Mouse (Mus musculus) macrophage (primary cell): ENCODE data around the gene Cnr2. TPM values are rescaled to one million over a fixed set of nuclear protein-coding genes. Genes with fewer than 3 reads are reported as not detected.

ENCODE experiments used
- H3K27ac ChIP-seq: fragments of 350-480 bp; formaldehyde crosslinking; 2 replicates; pipeline ENCODE4 v1.9.0; 2021
- H3K36me3 ChIP-seq: fragments of 350-480 bp; formaldehyde crosslinking; 2 replicates; pipeline ENCODE4 v1.9.0; 2021; ENCODE audit errors: inconsistent target
- H3K4me3 ChIP-seq: fragments of 350-480 bp; formaldehyde crosslinking; 2 replicates; pipeline ENCODE4 v1.9.0; 2021; ENCODE audit errors: inconsistent target
- H3K79me2 ChIP-seq: fragments of 350-480 bp; formaldehyde crosslinking; 2 replicates; pipeline ENCODE4 v1.9.0; 2021; ENCODE audit errors: inconsistent target
- WGBS: methylation state at CpG from one replicate; pipeline ENCODE4 v1.1.7; 2026; ENCODE audit warnings: inconsistent platforms; ENCODE audit not compliant: missing documents; 5-methylcytosine and 5-hydroxymethylcytosine counted together
- polyA plus RNA-seq: library from polyadenylated mRNA; stranded (reverse); fragments of 250-400 nt; gene quantifications from 3 replicates; pipeline ENCODE4 v1.2.4, GENCODE M21; 2018; ENCODE audit warnings: inconsistent platforms

Gene Cnr2
- polyA plus RNA-seq, 1 experiment from 2014 or later = 9.0 TPM

DNA sequence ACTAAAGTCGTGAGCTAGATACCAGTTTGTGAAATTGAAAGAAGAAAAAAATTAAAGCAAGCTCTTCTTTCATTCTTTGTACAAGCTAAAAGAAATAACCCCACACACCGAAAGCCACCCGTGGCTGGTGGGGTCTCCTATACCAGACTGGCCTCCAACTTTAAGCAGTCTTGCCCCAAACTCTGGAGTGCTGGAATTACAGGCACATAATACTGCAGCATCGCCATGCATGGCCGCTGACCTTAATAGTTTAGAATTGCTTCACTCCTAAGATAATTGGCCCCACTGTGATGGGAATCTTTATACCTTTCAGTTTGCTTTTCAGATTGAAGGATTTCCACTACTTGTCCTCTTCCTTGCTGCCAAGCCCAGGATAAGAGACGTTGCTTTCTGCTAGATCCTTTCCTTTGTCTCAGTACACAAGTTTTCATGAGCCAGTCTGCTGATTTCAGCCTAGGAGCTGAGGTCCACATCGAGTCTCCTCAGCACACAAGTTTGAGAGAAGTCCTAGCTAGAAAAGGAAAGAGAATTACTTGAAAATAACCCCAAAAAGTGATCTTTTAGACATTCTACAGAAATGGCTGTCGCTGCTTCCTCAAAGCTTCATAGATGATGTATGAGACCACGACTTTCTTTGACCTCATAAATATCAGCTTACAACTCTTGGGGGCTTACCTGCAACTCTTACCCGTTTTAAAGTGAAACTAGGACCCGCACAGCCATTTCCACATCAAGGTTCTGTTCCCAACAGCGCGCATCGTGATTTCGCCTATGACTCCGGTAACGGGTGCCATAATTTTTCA is 22.4 kb upstream of the Cnr2 start:
- Histone ChIP-seq H3K4me3 (peak overlapping the region; percentile 84), H3K79me2 (peaks cover 52% of the 10 kb centered on the region), H3K27ac (peak overlapping the region; percentile 92), H3K36me3 (peaks cover 7% of the 10 kb centered on the region; the same call in 1 of the 2 replicates)
- 5% methylated on average over 17 of the region's 17 CpGs for WGBS

DNA sequence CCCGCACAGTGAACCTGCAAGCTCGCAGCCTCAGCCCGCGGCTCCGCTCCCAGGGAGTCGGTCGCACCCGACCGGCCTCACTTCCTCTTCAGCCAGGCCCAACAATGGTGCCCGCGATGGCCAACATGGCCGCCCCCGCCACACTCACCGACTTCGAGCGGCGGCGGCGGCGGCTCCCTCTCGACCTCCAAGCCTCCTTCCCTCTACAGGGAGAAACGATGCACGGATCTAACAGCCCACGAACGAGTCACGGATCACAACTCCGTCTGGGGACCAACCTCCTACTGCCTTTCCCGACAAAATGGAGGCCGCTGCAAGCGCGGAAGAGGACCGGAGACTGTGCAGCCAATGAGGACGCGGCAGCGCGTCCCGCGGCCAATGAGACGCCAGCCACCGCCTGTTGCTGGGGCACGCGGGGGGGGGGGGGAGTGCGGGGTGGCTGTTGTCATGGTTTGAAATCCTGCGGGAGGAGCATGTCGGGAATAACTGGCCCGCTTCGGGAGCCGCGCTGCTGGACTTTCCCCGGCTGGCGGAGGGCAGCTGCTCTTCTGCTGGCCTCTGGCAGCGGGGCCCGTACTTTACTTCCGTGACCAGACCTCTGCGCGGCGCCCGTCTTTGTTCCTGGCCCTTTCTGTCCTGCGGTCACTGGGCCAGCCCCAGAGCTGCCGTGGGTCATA is 21.5 kb upstream of the Cnr2 start, which contains the start of gene Pnrc2:
Pnrc2 (minus strand) TSS at position 325 of the 677 bp plus-strand sequence.
- peak within 1 kb of the TSS; percentile 92 for H3K27ac ChIP-seq
- under 1% methylated on average over 58 of the region's 60 CpGs for WGBS
- peaks cover 46% of the 10 kb centered on the region for H3K79me2 ChIP-seq
- H3K4me3 ChIP-seq = peak within 1 kb of the TSS; percentile 84
- H3K36me3 ChIP-seq = peaks cover 7% of the 10 kb centered on the region; the same call in 1 of the 2 replicates

DNA sequence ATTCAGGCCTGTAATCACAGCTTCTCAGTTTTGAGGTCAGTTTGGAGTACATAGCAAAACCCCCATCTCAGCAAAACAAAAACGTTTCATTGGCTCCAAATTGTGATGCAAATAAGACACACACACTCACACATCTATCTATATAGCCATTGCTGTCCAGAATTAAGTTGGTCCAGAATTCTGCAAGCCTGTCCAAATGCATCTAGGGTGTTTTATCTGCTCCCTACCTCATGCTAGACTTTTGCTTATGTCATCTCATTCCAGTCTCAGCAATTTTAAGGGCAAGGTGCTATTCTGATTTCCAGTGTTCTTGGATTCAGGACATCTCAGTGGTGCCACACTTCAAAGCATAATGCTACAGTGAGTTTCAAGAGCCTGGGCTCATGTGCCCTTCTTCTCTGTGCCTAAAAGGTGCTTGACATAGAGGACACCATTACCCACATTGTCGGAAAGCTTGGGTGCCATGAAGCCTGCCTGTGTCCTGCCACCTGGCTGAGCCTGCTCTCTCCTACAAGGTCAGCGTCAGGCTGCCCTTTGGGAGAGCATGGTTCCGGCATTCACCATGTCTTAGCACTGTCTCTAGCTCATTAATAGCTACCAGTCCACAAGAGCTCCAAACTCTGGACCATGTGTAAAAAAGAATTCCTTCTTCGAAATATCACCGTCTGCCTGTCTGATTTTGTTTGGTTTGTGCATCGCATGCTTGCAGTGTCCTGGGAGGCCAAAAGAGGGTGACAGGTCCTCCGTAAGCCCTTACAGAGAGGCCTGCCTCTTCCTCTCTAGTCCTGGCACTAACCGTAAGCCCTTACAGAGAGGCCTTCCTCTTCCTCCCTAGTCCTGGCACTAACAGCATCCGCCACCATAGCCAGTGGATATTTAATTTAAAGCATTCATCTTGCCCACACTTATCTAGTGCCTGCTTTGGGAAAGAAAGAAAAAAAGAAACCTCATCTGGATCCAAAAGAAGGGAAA is 20.3 kb upstream of the Cnr2 start:
- H3K36me3 ChIP-seq = peaks cover 7% of the 10 kb centered on the region; the same call in 1 of the 2 replicates
- peak overlapping the region; percentile 92 for H3K27ac ChIP-seq
- 59% methylated on average over 10 of the region's 10 CpGs for WGBS
- peaks cover 34% of the 10 kb centered on the region for H3K79me2 ChIP-seq
- H3K4me3 ChIP-seq = peak overlapping the region; percentile 23

DNA sequence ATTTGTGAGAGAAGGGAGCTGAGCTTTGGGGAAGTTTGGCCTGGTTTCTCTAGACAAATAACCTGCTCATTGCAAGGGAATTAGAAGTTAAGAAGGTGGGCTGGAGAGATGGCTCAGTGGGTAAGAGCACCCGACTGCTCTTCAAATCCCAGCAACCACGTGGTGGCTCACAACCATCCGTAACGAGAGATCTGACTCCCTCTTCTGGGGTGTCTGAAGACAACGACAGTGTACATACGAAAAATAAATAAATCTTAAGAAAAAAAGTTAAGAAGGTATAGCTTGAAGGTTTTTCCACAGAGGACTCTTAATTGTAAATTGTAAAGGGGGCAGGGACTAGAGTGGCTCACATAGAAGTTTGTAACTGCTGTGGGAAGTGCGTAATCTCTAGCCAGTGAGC is 19.6 kb upstream of the Cnr2 start:
- Histone ChIP-seq H3K4me3 (peak overlapping the region; percentile 3; the same call in 1 of the 2 replicates), H3K79me2 (peaks cover 28% of the 10 kb centered on the region), H3K36me3 (peaks cover 7% of the 10 kb centered on the region; the same call in 1 of the 2 replicates), H3K27ac (peak overlapping the region; percentile 92)
- WGBS = 22% methylated on average over 7 of the region's 7 CpGs

DNA sequence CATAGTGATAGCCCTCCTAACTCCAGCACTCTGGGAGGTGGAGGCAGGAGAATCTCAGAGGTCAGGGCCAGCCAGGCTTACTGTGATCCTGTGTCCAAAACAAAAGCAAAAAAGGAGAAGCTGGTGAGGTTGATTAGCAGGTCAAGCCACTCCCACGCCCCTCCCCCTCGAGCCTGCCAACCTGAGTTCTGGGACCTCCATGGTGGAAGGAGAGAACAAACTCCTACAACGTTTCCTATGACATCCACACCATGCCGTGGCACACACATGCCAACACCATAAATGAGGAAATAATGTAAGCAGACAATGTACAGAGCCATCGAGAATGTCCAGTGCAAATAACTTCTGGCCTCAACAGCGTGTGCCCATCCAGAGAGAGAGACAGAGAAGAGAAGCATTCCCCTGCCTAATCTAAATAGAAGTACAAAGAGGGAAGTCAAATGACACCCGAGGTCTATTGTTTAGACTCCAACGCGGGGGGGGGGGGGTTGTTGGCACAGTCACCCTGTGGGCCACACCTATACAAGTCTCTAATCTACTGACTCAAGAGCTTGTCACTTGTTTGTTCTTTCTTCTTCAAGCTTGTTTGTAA is 19.1 kb upstream of the Cnr2 start:
- H3K27ac ChIP-seq = peak overlapping the region; percentile 92
- H3K36me3 ChIP-seq = peaks cover 7% of the 10 kb centered on the region; the same call in 1 of the 2 replicates
- WGBS = 5% methylated on average over 9 of the region's 9 CpGs
- peak overlapping the region; percentile 3; the same call in 1 of the 2 replicates for H3K4me3 ChIP-seq
- H3K79me2 ChIP-seq = peaks cover 22% of the 10 kb centered on the region

DNA sequence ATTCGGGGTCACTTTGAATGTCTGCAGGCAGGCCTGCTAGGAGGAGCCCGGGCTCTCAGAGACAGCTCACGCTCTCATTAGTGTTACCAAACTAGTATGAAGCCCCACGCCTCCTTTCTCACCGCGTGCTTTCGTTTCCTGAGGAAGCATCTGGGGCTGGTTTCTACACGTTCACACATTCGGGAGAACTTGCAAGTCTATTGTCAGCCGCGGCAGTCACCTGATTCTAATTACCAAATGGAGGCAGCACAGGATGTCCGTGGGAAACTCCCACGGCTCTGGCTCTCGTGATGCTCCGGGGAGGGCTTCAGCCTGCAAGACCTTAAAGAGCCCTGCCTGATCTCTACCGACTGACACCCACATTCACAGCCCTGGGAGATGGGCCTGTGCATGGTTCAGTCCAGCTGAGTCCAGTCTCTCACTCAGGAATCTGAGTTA is 18.6 kb upstream of the Cnr2 start:
- under 1% methylated on average over 16 of the region's 16 CpGs for whole genome bisulfite sequencing
- peak overlapping the region; percentile 92 for H3K27ac ChIP-seq
- H3K79me2 ChIP-seq = peaks cover 17% of the 10 kb centered on the region
- peak overlapping the region; percentile 3; the same call in 1 of the 2 replicates for H3K4me3 ChIP-seq
- peaks cover 4% of the 10 kb centered on the region; the same call in 1 of the 2 replicates for H3K36me3 ChIP-seq

DNA sequence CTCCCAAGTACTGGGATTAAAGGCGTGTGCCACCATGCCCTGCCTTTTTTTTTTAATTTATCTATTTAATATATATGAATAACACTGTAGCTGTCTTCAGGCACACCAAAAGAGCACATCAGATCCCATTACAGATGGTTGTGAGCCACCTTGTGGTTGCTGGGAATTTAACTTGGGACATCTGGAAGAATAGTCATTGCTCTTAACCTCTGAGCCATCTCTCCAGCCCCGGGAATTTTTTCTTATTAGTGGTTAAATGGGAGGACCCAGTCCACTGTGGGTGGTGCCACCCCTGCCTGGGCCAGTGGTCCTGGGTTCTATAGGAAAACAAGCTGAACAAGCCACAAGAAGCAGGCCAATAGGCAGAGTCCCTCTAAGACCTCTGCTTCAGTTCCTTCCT is 17.5 kb upstream of the Cnr2 start:
- Histone ChIP-seq H3K79me2 (peaks cover 6% of the 10 kb centered on the region), H3K4me3 (no peak overlapping the region), H3K27ac (no peak overlapping the region), H3K36me3 (no peaks in the 10 kb centered on the region)
- 69% methylated on average over 2 of the region's 2 CpGs for WGBS

DNA sequence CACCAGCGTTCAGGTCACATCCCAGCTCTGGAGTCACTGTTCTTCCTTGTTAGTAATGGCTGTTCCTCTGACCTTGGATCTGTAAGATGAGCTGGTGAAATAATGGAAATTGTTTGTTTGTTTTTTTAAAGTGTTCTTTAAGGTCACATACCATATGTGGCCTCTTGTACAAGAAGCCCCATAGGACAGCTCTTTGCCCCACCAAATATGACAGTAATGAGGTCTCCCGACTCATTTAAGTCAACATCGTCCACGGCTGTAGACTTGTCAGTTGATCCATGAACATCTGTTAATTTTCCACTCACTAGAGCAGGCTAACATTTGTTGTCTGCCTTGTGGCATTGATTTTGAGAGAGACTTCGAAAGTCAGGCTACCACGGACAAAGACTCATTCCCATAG is 16.2 kb upstream of the Cnr2 start:
- H3K4me3 ChIP-seq = no peak overlapping the region
- WGBS = 90% methylated on average over 6 of the region's 6 CpGs

DNA sequence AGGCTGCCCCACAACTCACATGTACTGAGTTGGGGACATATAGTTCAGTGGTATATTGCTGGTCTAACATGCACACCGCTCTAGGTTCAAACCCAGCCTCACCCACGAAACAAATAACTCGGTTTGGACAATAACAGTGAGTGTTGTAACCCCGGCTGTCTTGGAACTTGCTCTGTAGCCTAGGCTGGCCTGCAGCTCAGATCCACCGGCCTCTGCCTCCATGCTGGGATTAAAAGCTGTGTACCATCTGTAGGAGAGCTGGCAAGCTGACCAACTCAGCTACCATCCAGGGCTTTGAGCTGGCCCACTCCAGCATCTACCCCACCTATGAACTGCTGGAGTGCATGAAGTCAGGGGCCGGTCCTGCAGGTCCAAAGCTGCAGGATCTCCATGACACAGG is 15.2 kb upstream of the Cnr2 start:
- no peak overlapping the region for H3K27ac ChIP-seq
- 99% methylated on average over 6 of the region's 6 CpGs for WGBS
- no peaks in the 10 kb centered on the region for H3K79me2 ChIP-seq
- H3K4me3 ChIP-seq = no peak overlapping the region
- H3K36me3 ChIP-seq = no peaks in the 10 kb centered on the region

More for the DNA sequence above, 16.2 kb upstream of the Cnr2 start:
- Histone ChIP-seq H3K36me3 (no peaks in the 10 kb centered on the region), H3K27ac (no peak overlapping the region), H3K79me2 (no peaks in the 10 kb centered on the region)

DNA sequence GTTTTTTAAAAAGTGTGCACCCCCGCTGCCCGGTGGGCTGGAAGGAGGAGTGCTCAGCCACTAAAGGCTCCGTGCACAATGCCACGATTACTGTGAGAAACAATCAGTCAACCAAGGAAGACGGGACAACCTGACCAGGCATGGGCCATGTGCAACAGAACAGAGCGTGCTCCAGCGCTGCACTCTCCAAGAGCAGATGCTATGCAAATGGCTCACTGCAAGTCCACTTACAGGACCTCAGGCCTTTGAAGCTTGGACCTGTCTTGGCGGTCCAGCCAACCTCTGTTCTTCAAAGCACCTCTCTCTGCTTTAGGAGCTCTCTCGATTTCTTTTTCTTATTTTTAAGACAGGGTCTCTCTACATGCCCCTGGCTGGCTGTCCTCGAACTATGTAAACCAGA is 14.6 kb upstream of the Cnr2 start:
- 93% methylated on average over 10 of the region's 10 CpGs for WGBS

DNA sequence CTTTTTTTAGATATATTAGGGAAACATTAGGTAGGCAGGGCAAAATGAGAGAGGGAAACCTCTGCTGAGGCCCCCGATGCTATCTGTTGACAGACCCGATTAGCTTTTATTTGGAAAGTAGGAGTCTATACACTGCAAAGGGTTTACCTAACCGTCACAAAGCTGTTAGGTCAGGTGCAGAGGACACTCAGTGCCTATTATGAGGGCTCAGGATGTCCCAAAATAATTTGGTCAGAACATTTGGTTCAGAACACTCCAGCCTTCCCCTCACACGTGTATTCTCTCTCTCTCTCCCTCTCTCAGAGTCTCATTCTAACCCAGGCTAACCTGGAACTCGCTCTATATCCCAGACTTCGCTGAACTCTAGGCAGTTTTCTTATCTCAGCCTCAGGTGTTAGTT is 13.2 kb upstream of the Cnr2 start:
- Histone ChIP-seq H3K27ac (no peak overlapping the region), H3K4me3 (no peak overlapping the region), H3K36me3 (no peaks in the 10 kb centered on the region), H3K79me2 (no peaks in the 10 kb centered on the region)
- 88% methylated on average over 6 of the region's 6 CpGs for WGBS

More for the DNA sequence above, 14.6 kb upstream of the Cnr2 start:
- Histone ChIP-seq H3K36me3 (no peaks in the 10 kb centered on the region), H3K4me3 (no peak overlapping the region), H3K27ac (no peak overlapping the region), H3K79me2 (no peaks in the 10 kb centered on the region)

DNA sequence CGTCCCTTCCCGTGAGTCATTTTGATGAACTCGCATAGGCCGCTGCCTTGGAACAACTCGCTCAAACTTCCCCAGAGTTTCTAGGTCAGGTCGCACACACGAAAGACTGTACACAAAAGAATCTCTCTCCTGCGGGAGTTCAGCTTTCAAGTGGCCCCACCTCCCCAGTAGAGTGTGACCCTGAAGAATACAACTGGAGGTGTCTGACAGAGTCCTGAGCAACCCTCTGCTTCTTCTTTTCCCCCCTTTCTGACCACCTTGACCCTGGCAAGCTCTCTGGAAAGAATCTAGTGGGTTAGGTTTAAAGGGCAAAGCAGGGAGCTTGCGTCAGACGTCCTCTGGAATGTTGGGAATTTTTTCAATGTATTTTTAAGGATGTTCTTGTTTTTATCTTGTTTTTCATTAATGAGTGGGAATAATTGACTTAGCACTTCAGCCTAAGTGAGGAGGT is 11.8 kb upstream of the Cnr2 start:
- no peaks in the 10 kb centered on the region for H3K36me3 ChIP-seq
- no peak overlapping the region for H3K4me3 ChIP-seq
- WGBS = 83% methylated on average over 10 of the region's 10 CpGs
- H3K27ac ChIP-seq = no peak overlapping the region
- H3K79me2 ChIP-seq = no peaks in the 10 kb centered on the region

DNA sequence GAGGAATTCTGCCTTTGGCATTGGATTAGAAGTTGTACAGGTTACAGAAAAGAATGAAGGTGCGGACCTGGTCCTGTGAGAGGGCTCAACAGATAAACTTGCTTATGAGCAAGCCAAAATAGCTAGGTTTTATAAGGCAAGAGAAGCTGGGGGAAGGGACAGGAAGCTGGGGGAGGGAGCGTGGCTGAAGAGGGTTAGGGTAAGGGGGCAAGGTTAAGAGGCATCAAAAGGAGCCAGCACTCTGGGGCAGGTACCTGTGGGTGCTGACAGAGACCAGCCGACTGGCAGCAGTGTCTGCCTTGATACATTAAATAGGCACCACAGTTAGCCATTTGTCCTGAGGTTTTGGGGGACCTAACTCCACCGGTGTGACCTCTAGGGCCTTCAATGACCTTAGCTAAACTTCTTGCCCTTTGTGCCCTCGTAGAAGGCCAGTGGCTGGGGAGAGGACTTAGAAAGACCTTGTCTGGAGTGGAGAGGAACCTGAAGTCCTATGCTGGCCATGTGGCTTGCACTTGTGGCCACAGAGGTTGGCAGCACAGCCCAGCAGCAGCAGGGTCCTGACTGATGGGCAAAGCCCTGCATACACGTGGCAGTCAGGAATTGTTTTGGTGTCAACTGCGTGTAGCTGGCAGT is 11.2 kb upstream of the Cnr2 start:
- no peak overlapping the region for H3K4me3 ChIP-seq
- WGBS = 52% methylated on average over 7 of the region's 7 CpGs
- H3K27ac ChIP-seq = no peak overlapping the region
- H3K79me2 ChIP-seq = no peaks in the 10 kb centered on the region
- no peaks in the 10 kb centered on the region for H3K36me3 ChIP-seq
